Mouse (Mus musculus) hindbrain, postnatal 0 days (tissue): ENCODE measurements at regions not wholly inside any gene's neighbourhood (a gene's known extent, or its start where the extent isn't known, plus 50 kb on each side); places are given as distances from the start of the nearest gene placed in this dataset.

Experiments used
- ATAC-seq: fragments of 200-750 bp; cut with Nextera tagmentation; 2 replicates; pipeline ENCODE4 v1.8.0; 2017; ENCODE audit warnings: mild to moderate bottlenecking, moderate TSS enrichment, moderate library complexity
- DNase-seq: peaks from one replicate; pipeline ENCODE4 v3.0.0-alpha.2; 2015; ENCODE audit warnings: low spot score
- H3K27ac ChIP-seq: fragments of 300-500 bp; sonication (generic); 2 replicates; pipeline ENCODE4 v1.5.1; 2014; ENCODE audit warnings: mild to moderate bottlenecking
- H3K27me3 ChIP-seq: fragments of 300-500 bp; sonication (generic); 2 replicates; pipeline ENCODE4 v1.6.1; 2014; ENCODE audit warnings: low read length, mixed read lengths; ENCODE audit not compliant: insufficient read depth
- H3K36me3 ChIP-seq: fragments of 300-500 bp; sonication (generic); 2 replicates; pipeline ENCODE4 v1.6.1; 2014; ENCODE audit warnings: low read length, mixed read lengths; ENCODE audit not compliant: insufficient read depth
- H3K4me1 ChIP-seq: fragments of 300-500 bp; sonication (generic); 2 replicates; pipeline ENCODE4 v1.6.1; 2014; ENCODE audit warnings: antibody characterized with exemption, low read length, mixed read lengths; ENCODE audit not compliant: insufficient read depth
- H3K4me2 ChIP-seq: fragments of 300-500 bp; sonication (generic); 2 replicates; pipeline ENCODE4 v1.6.1; 2014; ENCODE audit warnings: low read depth, mild to moderate bottlenecking, low read length, moderate library complexity, mixed read lengths
- H3K4me3 ChIP-seq: fragments of 300-500 bp; sonication (generic); 2 replicates; pipeline ENCODE4 v1.5.1; 2014; ENCODE audit warnings: low read length
- H3K9ac ChIP-seq: fragments of 300-500 bp; sonication (generic); replicated peaks from 2 replicates; pipeline ENCODE4 v1.6.1; 2014; ENCODE audit warnings: mild to moderate bottlenecking, low read length, moderate library complexity, mixed read lengths
- H3K9me3 ChIP-seq: fragments of 300-500 bp; sonication (generic); 2 replicates; pipeline ENCODE4 v1.6.1; 2016; ENCODE audit warnings: low read length, mixed read lengths
- CTCF ChIP-seq: IDR thresholded peaks from 2 replicates; pipeline ENCODE4 v1.5.1; 2016; ENCODE audit warnings: antibody characterized with exemption, control low read depth, low read depth
- WGBS: fragments of 180-500 bp; shearing (Covaris S2); extraction: QIAGEN DNeasy Blood & Tissue Kit; methylation state at CpG from one replicate; pipeline ENCODE4 v1.1.7; 2014; 5-methylcytosine and 5-hydroxymethylcytosine counted together

- no peak for ATAC-seq
- no peak overlapping the region for H3K9ac ChIP-seq
Observed at GRCm38 (mm10) chr10:39233926-39234450, 70.4 kb upstream of the Ccn6 start.

GRCm38 (mm10) chr10:39233191-39233590, 69.6 kb upstream of the Ccn6 start:
- no peak overlapping the region for H3K27ac ChIP-seq
- H3K9me3 ChIP-seq = no peaks in the 10 kb centered on the region
- no peak overlapping the region for H3K9ac ChIP-seq
- no peaks in the 10 kb centered on the region for H3K4me1 ChIP-seq
- no peaks in the 10 kb centered on the region for H3K36me3 ChIP-seq
- DNase-seq (no peak), ATAC-seq (0 out of 2 replicates have a peak, but pooled peaks have one; percentile 53)
- 62% methylated on average over 7 of the region's 7 CpGs for WGBS
- H3K4me3 ChIP-seq = no peak overlapping the region
- H3K4me2 ChIP-seq = no peak overlapping the region
- H3K27me3 ChIP-seq = no peaks in the 10 kb centered on the region
- TF ChIP-seq CTCF = no peak

More at GRCm38 (mm10) chr10:39233926-39234450, 70.4 kb upstream of the Ccn6 start:
- no peak for DNase-seq
- H3K4me3 ChIP-seq = no peak overlapping the region
- no peak overlapping the region for H3K4me2 ChIP-seq
- no peaks in the 10 kb centered on the region for H3K36me3 ChIP-seq
- H3K27ac ChIP-seq = no peak overlapping the region
- TF ChIP-seq CTCF = no peak
- no peaks in the 10 kb centered on the region for H3K27me3 ChIP-seq
- no peaks in the 10 kb centered on the region for H3K9me3 ChIP-seq
- H3K4me1 ChIP-seq = no peaks in the 10 kb centered on the region
- 61% methylated on average over 8 of the region's 8 CpGs for WGBS

- TF ChIP-seq CTCF = no peak
- H3K27me3 ChIP-seq = no peaks in the 10 kb centered on the region
- H3K4me3 ChIP-seq = no peak overlapping the region
- WGBS = 49% methylated on average over 14 of the region's 14 CpGs
- H3K9ac ChIP-seq = no peak overlapping the region
- ATAC-seq = no peak
- no peaks in the 10 kb centered on the region for H3K4me1 ChIP-seq
- peak overlapping the region; percentile 26; the same call in 1 of the 2 replicates for H3K27ac ChIP-seq
- no peak for DNase-seq
- H3K36me3 ChIP-seq = no peaks in the 10 kb centered on the region
- no peak overlapping the region for H3K4me2 ChIP-seq
- H3K9me3 ChIP-seq = no peaks in the 10 kb centered on the region
Observed at GRCm38 (mm10) chr10:39230634-39231410, 67.2 kb upstream of the Ccn6 start.

- H3K9ac ChIP-seq = no peak overlapping the region
- no peak for TF ChIP-seq CTCF
- no peak overlapping the region for H3K4me2 ChIP-seq
- H3K4me3 ChIP-seq = no peak overlapping the region
- ATAC-seq = no peak
- H3K9me3 ChIP-seq = no peaks in the 10 kb centered on the region
- H3K27ac ChIP-seq = no peak overlapping the region
- no peaks in the 10 kb centered on the region for H3K4me1 ChIP-seq
- H3K36me3 ChIP-seq = no peaks in the 10 kb centered on the region
- no peaks in the 10 kb centered on the region for H3K27me3 ChIP-seq
- no peak for DNase-seq
- 100% methylated on average over 4 of the region's 4 CpGs for WGBS
Observed at GRCm38 (mm10) chr10:39229233-39229632, 65.6 kb upstream of the Ccn6 start.

- H3K4me2 ChIP-seq = peak overlapping the region; percentile 54
- H3K27me3 ChIP-seq = no peaks in the 10 kb centered on the region
- ATAC-seq = no peak
- DNase-seq = peak; percentile 54
- TF ChIP-seq CTCF = no peak
- H3K27ac ChIP-seq = peak overlapping the region; percentile 74
- no peaks in the 10 kb centered on the region for H3K9me3 ChIP-seq
- H3K4me3 ChIP-seq = 0 out of 2 replicates have a peak overlapping the region, but pooled peaks have one; percentile 7
- peak overlapping the region; percentile 37; the same call in 1 of the 2 replicates for H3K9ac ChIP-seq
- WGBS = 32% methylated on average over 5 of the region's 5 CpGs
- no peaks in the 10 kb centered on the region for H3K4me1 ChIP-seq
- no peaks in the 10 kb centered on the region for H3K36me3 ChIP-seq
Observed at GRCm38 (mm10) chr10:39228027-39228426, 64.4 kb upstream of the Ccn6 start.

- Histone ChIP-seq H3K9me3 (no peaks in the 10 kb centered on the region), H3K36me3 (no peaks in the 10 kb centered on the region), H3K9ac (peak overlapping the region; percentile 37), H3K27me3 (no peaks in the 10 kb centered on the region), H3K4me3 (0 out of 2 replicates have a peak overlapping the region, but pooled peaks have one; percentile 7), H3K4me1 (no peaks in the 10 kb centered on the region), H3K27ac (peak overlapping the region; percentile 74), H3K4me2 (peak overlapping the region; percentile 54)
- peak; percentile 73 for DNase-seq
- WGBS = 10% methylated on average over 13 of the region's 13 CpGs
- ATAC-seq = peak; percentile 83
- no peak for TF ChIP-seq CTCF
Observed at GRCm38 (mm10) chr10:39227499-39227942, 63.9 kb upstream of the Ccn6 start.

- 39% methylated on average over 2 of the region's 2 CpGs for WGBS
Observed at GRCm38 (mm10) chr10:39226518-39226917, 62.9 kb upstream of the Ccn6 start.

More at GRCm38 (mm10) chr10:39226518-39226917, 62.9 kb upstream of the Ccn6 start:
- H3K4me1 ChIP-seq = no peaks in the 10 kb centered on the region
- ATAC-seq (no peak), DNase-seq (no peak)
- H3K4me3 ChIP-seq = no peak overlapping the region
- H3K27me3 ChIP-seq = no peaks in the 10 kb centered on the region
- H3K9ac ChIP-seq = no peak overlapping the region
- no peaks in the 10 kb centered on the region for H3K36me3 ChIP-seq
- TF ChIP-seq CTCF = no peak
- H3K9me3 ChIP-seq = no peaks in the 10 kb centered on the region
- peak overlapping the region; percentile 33; the same call in 1 of the 2 replicates for H3K27ac ChIP-seq
- no peak overlapping the region for H3K4me2 ChIP-seq
